Mouse (Mus musculus): ENCODE results near the gene Ccer2. TPM values are rescaled to one million over a fixed set of nuclear protein-coding genes. Genes with fewer than 3 reads are reported as not detected.

Ccer2 gene
- total and polyA plus RNA-seq, 3 experiments, result 0.11 TPM; not detected in 2

DNA sequence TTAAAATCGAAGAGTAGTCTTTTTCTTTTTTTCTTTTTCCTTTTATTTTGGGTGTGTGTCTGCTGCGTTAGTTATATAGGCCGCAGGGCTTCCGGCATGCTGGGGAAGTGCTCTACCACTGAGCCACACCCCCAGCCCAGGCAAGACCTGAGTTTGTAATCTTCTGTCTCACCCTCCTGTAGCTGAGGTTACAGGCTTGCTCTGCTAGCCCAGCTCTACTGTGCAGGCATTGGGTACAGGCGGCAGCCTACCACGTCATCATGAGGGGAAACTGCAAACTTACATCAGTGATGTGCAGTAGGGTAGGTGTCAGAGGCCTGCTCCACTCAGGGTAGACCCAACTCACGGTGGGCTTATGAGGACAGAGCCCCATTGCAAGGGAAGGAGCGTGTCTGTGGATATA lies 25.3 kb downstream of the Ccer2 start:
- peaks cover 0 to 2% of the 10 kb centered on the region in 2 experiments; a peak in 2 of 4 replicates for H3K36me3 ChIP-seq (ENCODE audit: control insufficient read depth in 1 of 2, insufficient read depth in 2 of 2, low read length in 2 of 2)
- peaks cover 0 to 4% of the 10 kb centered on the region in 2 experiments; a peak in 2 of 4 replicates for H3K4me1 ChIP-seq (ENCODE audit: control insufficient read depth in 1 of 2, insufficient read depth in 2 of 2, low read length in 2 of 2)
- no peaks in the 10 kb centered on the region for H3K79me2 ChIP-seq (ENCODE audit: control insufficient read depth, insufficient read depth, low read length, poor library complexity)
- H3K9me3 ChIP-seq (replicated peaks; ENCODE audit: insufficient read depth, low read length), result no peaks in the 10 kb centered on the region
- no peak overlapping the region for H3K4me3 ChIP-seq (ENCODE audit: control insufficient read depth in 1 of 2, insufficient read depth in 1 of 2, low read depth in 2 of 2, low read length in 2 of 2)
- H3K27me3 ChIP-seq (ENCODE audit: control insufficient read depth in 1 of 2, insufficient read depth in 2 of 2, low read length in 2 of 2), result no peaks in the 10 kb centered on the region
- H3K9ac ChIP-seq (ENCODE audit: control insufficient read depth, low read depth, low read length, poor library complexity, severe bottlenecking), result no peak overlapping the region
- DNase-seq (ENCODE audit: low read depth, low spot score), result no peak
- no peak overlapping the region for H3K27ac ChIP-seq (ENCODE audit: control insufficient read depth, low read depth, low read length)
- no peak for TF ChIP-seq UBTF (IDR thresholded peaks at IDR 0.05; ENCODE audit: borderline replicate concordance, insufficient read depth, low read depth, low read length)
- TF ChIP-seq EP300 (IDR thresholded peaks at IDR 0.05; ENCODE audit: low read depth in 1 of 2, low read length in 2 of 2), result no peak
- no peak for TF ChIP-seq MAX (IDR thresholded peaks at IDR 0.05; ENCODE audit: low read length)
- no peak for TF ChIP-seq ELF1 (IDR thresholded peaks at IDR 0.05; ENCODE audit: low read depth, low read length)
- TF ChIP-seq USF1 (IDR thresholded peaks at IDR 0.05; ENCODE audit: low read depth, low read length), result no peak
- no peak for TF ChIP-seq NELFE (IDR thresholded peaks at IDR 0.05; ENCODE audit: low read depth, low read length)
- no peak for TF ChIP-seq HCFC1 (IDR thresholded peaks at IDR 0.05; ENCODE audit: low read depth, low read length)
- TF ChIP-seq NRF1 (IDR thresholded peaks at IDR 0.05; ENCODE audit: insufficient read depth, low read depth, low read length, poor library complexity, severe bottlenecking), result no peak
- TF ChIP-seq ZC3H11A (IDR thresholded peaks at IDR 0.05; ENCODE audit: low read depth, low read length), result no peak
- TF ChIP-seq GATA1 (IDR thresholded peaks at IDR 0.05; ENCODE audit: low read depth, low read length), result no peak
- TF ChIP-seq CHD1 (IDR thresholded peaks at IDR 0.05; ENCODE audit: low read depth, low read length), result no peak
- TF ChIP-seq USF2 (IDR thresholded peaks at IDR 0.05; ENCODE audit: borderline replicate concordance in 1 of 2, insufficient read depth in 1 of 2, low read depth in 1 of 2, low read length in 2 of 2), result no peak
- no peak for TF ChIP-seq TAL1 (IDR thresholded peaks at IDR 0.05; ENCODE audit: low read length)
- TF ChIP-seq MAZ (IDR thresholded peaks at IDR 0.05; ENCODE audit: low read depth, low read length), result no peak
- TF ChIP-seq BHLHE40 (IDR thresholded peaks at IDR 0.05; ENCODE audit: borderline replicate concordance, low read depth, low read length), result no peak
- no peak for TF ChIP-seq SIN3A (IDR thresholded peaks at IDR 0.05; ENCODE audit: low read length)
- no peak for TF ChIP-seq RCOR1 (IDR thresholded peaks at IDR 0.05; ENCODE audit: low read depth, low read length)

DNA sequence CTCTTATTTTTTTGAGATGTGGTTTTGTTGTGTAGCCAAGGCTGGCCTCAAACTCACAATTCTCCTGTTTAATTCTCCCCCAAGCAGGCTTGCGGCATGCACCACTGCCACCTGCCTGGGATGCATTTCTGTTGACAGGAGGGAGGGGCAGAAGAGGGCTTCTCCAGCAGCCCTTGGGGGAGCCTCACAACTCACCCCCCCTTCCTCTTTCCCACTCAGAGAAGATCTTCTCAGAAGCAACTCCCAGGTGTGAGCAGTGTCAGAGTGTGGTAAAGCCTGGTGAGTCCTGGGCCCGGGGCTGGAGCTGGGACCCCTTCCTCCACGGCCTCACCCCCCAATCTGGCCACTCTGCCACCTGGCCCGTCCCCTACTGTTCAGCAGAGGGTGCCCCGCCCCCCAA lies 29.2 kb downstream of the Ccer2 start:
- Histone ChIP-seq H3K4me3 (ENCODE audit: control insufficient read depth in 1 of 2, insufficient read depth in 1 of 2, low read depth in 2 of 2, low read length in 2 of 2) (no peak overlapping the region), H3K9me3 (replicated peaks; ENCODE audit: insufficient read depth, low read length) (no peaks in the 10 kb centered on the region), H3K36me3 (ENCODE audit: control insufficient read depth in 1 of 2, insufficient read depth in 2 of 2, low read length in 2 of 2) (peaks cover 0 to 1% of the 10 kb centered on the region in 2 experiments; a peak in 1 of 4 replicates), H3K27ac (ENCODE audit: control insufficient read depth, low read depth, low read length) (no peak overlapping the region), H3K27me3 (ENCODE audit: control insufficient read depth in 1 of 2, insufficient read depth in 2 of 2, low read length in 2 of 2) (no peaks in the 10 kb centered on the region), H3K9ac (ENCODE audit: control insufficient read depth, low read depth, low read length, poor library complexity, severe bottlenecking) (no peak overlapping the region), H3K79me2 (ENCODE audit: control insufficient read depth, insufficient read depth, low read length, poor library complexity) (no peaks in the 10 kb centered on the region), H3K4me1 (ENCODE audit: control insufficient read depth in 1 of 2, insufficient read depth in 2 of 2, low read length in 2 of 2) (peaks cover 0 to 3% of the 10 kb centered on the region in 2 experiments; a peak in 2 of 4 replicates)
- no peak for DNase-seq (ENCODE audit: low read depth, low spot score)
- TF ChIP-seq CHD2 (IDR thresholded peaks at IDR 0.05; ENCODE audit: low read length) (no peak), HCFC1 (IDR thresholded peaks at IDR 0.05; ENCODE audit: low read depth, low read length) (no peak), MAFK (IDR thresholded peaks at IDR 0.05; ENCODE audit: borderline replicate concordance, low read depth, low read length) (no peak), NRF1 (IDR thresholded peaks at IDR 0.05; ENCODE audit: insufficient read depth, low read depth, low read length, poor library complexity, severe bottlenecking) (no peak), TBP (IDR thresholded peaks at IDR 0.05; ENCODE audit: low read depth, low read length) (no peak), ELF1 (IDR thresholded peaks at IDR 0.05; ENCODE audit: low read depth, low read length) (no peak), RAD21 (IDR thresholded peaks at IDR 0.05; ENCODE audit: low read depth, low read length) (no peak), TCF12 (IDR thresholded peaks at IDR 0.05; ENCODE audit: low read depth, low read length) (no peak)

Measured in MEL (cell line).